Mouse (Mus musculus) forebrain, embryonic 16.5 days (tissue): ENCODE data around the gene Gm3138. TPM values are rescaled to one million over a fixed set of nuclear protein-coding genes. Genes with fewer than 3 reads are reported as not detected.
"Not testable (repeated sequence)": the region's sequence is repeated elsewhere in the genome, so short reads cannot be mapped to it uniquely, and the experiment has no call there.

Experiments
- ATAC-seq: fragments of 200-750 bp; cut with Nextera tagmentation; 2 replicates; pipeline ENCODE4 v1.8.0; 2017; ENCODE audit warnings: mild to moderate bottlenecking, moderate library complexity
- H3K27ac ChIP-seq: fragments of 300-500 bp; sonication (generic); 2 replicates; pipeline ENCODE4 v1.5.1; 2014; ENCODE audit warnings: low read length, control low read depth
- H3K27me3 ChIP-seq: fragments of 300-500 bp; sonication (generic); replicated peaks from 2 replicates; pipeline ENCODE4 v1.6.1; 2014; ENCODE audit warnings: low read length; ENCODE audit not compliant: control insufficient read depth, insufficient read depth
- H3K36me3 ChIP-seq: fragments of 300-500 bp; sonication (generic); 2 replicates; pipeline ENCODE4 v1.6.1; 2014; ENCODE audit not compliant: control insufficient read depth, insufficient read depth
- H3K4me1 ChIP-seq: fragments of 300-500 bp; sonication (generic); replicated peaks from 2 replicates; pipeline ENCODE4 v1.6.1; 2014; ENCODE audit warnings: low read length; ENCODE audit not compliant: control insufficient read depth, insufficient read depth
- H3K4me2 ChIP-seq: fragments of 300-500 bp; sonication (generic); 2 replicates; pipeline ENCODE4 v1.6.1; 2014; ENCODE audit warnings: mild to moderate bottlenecking, low read length, control low read depth
- H3K4me3 ChIP-seq: fragments of 300-500 bp; sonication (generic); replicated peaks from 2 replicates; pipeline ENCODE4 v1.5.1; 2014; ENCODE audit warnings: mild to moderate bottlenecking, low read length, control low read depth
- H3K9ac ChIP-seq: fragments of 300-500 bp; sonication (generic); replicated peaks from 2 replicates; pipeline ENCODE4 v1.6.1; 2014; ENCODE audit warnings: low read depth, low read length, control low read depth
- H3K9me3 ChIP-seq: fragments of 300-500 bp; sonication (generic); 2 replicates; pipeline ENCODE4 v1.6.1; 2016; ENCODE audit warnings: low read length; ENCODE audit not compliant: control insufficient read depth
- WGBS: fragments of 180-500 bp; shearing (Covaris S2); extraction: QIAGEN DNeasy Blood & Tissue Kit; methylation state at CpG from one replicate; pipeline ENCODE4 v1.1.7; 2014; 5-methylcytosine and 5-hydroxymethylcytosine counted together
- polyA plus RNA-seq: library from polyadenylated mRNA; unstranded; fragments of >200 nt; fragmentation: Nextera tagmentation; extraction: Ambion mirVana; gene quantifications from 2 replicates; pipeline ENCODE4 v1.2.1, GENCODE M21; 2015

Gm3138 gene
- polyA plus RNA-seq: not detected in 2 replicates

DNA sequence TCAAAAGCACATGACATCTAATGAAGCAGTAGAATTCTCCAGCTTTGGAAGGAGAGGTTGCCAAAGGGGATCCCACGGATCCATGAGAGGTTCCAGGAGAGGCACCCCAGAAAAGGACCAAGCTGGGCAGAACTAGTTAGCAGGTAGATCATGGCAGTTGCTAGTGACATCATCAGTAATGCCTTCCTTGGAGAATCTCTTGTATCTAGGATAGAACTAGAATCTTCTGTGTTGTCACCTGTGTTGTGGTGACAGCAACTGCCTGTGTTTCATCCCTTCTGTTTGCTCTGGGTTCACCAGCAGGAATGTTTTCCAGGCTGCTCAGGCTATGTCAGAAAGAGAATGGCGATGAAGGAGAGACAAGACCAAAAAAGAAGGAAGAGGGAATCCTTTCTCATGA is at the start of gene Gm3138:
Gene Gm3138, plus strand, starts transcription at position 301 of the 400 bp plus-strand sequence.
- ATAC-seq, H3K9me3 ChIP-seq, H3K4me1 ChIP-seq, H3K27me3 ChIP-seq, H3K4me2 ChIP-seq, H3K36me3 ChIP-seq, H3K4me3 ChIP-seq, H3K27ac ChIP-seq, H3K9ac ChIP-seq: not testable (repeated sequence)
- no CpG with 5 or more reads among the region's 2 CpGs for WGBS

DNA sequence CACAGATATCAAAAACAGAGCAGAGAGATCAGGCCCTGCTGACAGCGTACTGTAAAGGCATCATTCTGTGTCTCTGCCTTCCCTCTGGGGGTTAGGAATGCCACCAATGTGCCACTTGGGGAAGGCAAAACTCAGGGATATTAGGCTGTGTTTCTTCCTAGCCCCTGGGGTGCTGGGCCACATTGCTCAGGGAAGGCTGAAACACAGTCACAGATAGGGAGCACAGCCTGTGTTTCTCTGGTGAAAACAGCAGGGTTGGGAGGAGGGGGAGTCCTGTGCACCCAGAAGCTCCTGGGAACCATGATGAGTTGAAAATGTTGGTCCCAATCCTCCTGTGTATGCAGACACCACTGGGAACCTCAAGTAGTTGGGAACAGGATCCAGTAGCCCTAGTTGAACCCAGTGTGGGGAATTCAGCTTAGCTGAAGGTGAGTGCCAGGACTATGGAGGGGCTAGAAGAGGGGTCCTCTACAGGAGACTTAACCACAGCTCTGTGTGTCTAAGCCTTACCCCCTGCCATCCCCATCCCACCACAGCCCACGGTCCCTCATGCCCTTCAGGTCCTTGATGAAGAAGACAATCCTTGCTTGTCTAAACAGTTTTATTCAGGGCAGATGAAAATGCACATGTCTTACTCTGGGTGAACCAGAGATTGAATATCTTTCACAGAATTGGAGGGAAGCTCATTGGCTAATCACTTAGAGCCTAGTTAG is 20.0 kb downstream of the Gm3138 start:
- WGBS: 96% methylated on average over 2 of the region's 2 CpGs
- H3K4me3 ChIP-seq, H3K9ac ChIP-seq, H3K4me2 ChIP-seq, H3K9me3 ChIP-seq, H3K27me3 ChIP-seq, ATAC-seq, H3K36me3 ChIP-seq, H3K4me1 ChIP-seq, H3K27ac ChIP-seq: not testable (repeated sequence)

DNA sequence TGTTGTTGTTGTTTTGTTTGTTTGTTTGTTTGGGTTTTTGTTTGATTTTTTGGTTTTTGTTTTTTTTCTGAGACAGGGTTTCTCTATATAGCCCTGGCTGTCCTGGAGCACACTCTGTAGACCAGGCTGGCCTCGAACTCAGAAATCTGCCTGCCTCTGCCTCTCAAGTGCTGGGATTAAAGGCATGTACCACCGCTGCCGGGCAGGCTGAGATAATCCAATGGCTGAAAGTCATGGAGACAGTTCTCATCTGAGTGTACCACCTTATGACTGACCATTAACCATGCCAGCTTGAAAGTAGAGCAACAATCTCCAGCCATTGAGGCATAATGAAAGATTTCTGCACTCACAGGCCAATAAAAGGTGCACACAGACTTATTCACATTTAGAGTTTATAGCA is 30.4 kb downstream of the Gm3138 start:
- H3K36me3 ChIP-seq, ATAC-seq, H3K4me1 ChIP-seq, H3K4me2 ChIP-seq, H3K27me3 ChIP-seq, H3K9ac ChIP-seq, H3K27ac ChIP-seq, H3K9me3 ChIP-seq, H3K4me3 ChIP-seq: not testable (repeated sequence)
- 93% methylated on average over 2 of the region's 3 CpGs for WGBS

Other genes starting within 250 kb of the Gm3138 start
- 4.4 and 5.1 TPM in 2 replicates for gene Gm5796, start 225.7 kb upstream of the Gm3138 start, polyA plus RNA-seq
- gene Gm3115, start 165.5 kb upstream of the Gm3138 start, polyA plus RNA-seq: not detected in 2 replicates
- 2.8 and 3.8 TPM in 2 replicates for gene Gm8108, start 139.1 kb upstream of the Gm3138 start, polyA plus RNA-seq
- not detected in 2 replicates for gene Gm3127, start 84.6 kb upstream of the Gm3138 start, polyA plus RNA-seq
- gene Gm2974, start 67.1 kb upstream of the Gm3138 start, polyA plus RNA-seq: 6.8 and 9.7 TPM in 2 replicates
- gene Gm3149, start 67.7 kb downstream of the Gm3138 start, polyA plus RNA-seq: not detected in 2 replicates
- 5.6 and 6.7 TPM in 2 replicates for gene 2610042L04Rik, start 85.1 kb downstream of the Gm3138 start, polyA plus RNA-seq
- not detected in 2 replicates for gene Gm3159, start 147.9 kb downstream of the Gm3138 start, polyA plus RNA-seq
- 4.3 and 4.6 TPM in 2 replicates for gene Gm3164, start 165.8 kb downstream of the Gm3138 start, polyA plus RNA-seq
- 2.4 TPM in 1 of 2 replicates, not detected in the other for gene Gm3173, start 181.4 kb downstream of the Gm3138 start, polyA plus RNA-seq
- gene Gm3182, start 232.1 kb downstream of the Gm3138 start, polyA plus RNA-seq: not detected in 2 replicates